Mouse (Mus musculus) limb, embryonic 15.5 days (tissue): ENCODE data around the gene Zfp292. TPM values are rescaled to one million over a fixed set of nuclear protein-coding genes. Genes with fewer than 3 reads are reported as not detected.

Experiments
- ATAC-seq: fragments of 200-750 bp; cut with Nextera tagmentation; 2 replicates; pipeline ENCODE4 v1.8.0; 2017; ENCODE audit warnings: low read depth, moderate TSS enrichment; ENCODE audit not compliant: insufficient number of reproducible peaks, low FRiP score, low TSS enrichment
- H3K27ac ChIP-seq: fragments of 300-500 bp; sonication (generic); 2 replicates; pipeline ENCODE4 v1.5.1; 2015; ENCODE audit warnings: moderate library complexity, mild to moderate bottlenecking, inconsistent platforms
- H3K27me3 ChIP-seq: fragments of 300-500 bp; sonication (generic); 2 replicates; pipeline ENCODE4 v1.6.1; 2015; ENCODE audit warnings: inconsistent platforms
- H3K36me3 ChIP-seq: fragments of 300-500 bp; sonication (generic); 2 replicates; pipeline ENCODE4 v1.6.1; 2015; ENCODE audit warnings: inconsistent platforms
- H3K4me1 ChIP-seq: fragments of 300-500 bp; sonication (generic); 2 replicates; pipeline ENCODE4 v1.6.1; 2015; ENCODE audit warnings: inconsistent platforms
- H3K4me2 ChIP-seq: fragments of 300-500 bp; sonication (generic); 2 replicates; pipeline ENCODE4 v1.6.1; 2015; ENCODE audit warnings: mild to moderate bottlenecking, inconsistent platforms
- H3K4me3 ChIP-seq: fragments of 300-500 bp; sonication (generic); 2 replicates; pipeline ENCODE4 v1.5.1; 2015; ENCODE audit warnings: mild to moderate bottlenecking, inconsistent platforms
- H3K9ac ChIP-seq: fragments of 300-500 bp; sonication (generic); 2 replicates; pipeline ENCODE4 v1.6.1; 2015; ENCODE audit warnings: inconsistent platforms
- H3K9me3 ChIP-seq: fragments of 300-500 bp; sonication (generic); 2 replicates; pipeline ENCODE4 v1.6.1; 2016; ENCODE audit warnings: inconsistent platforms
- WGBS: fragments of 180-500 bp; shearing (Covaris S2); methylation state at CpG from one replicate; pipeline ENCODE4 v1.1.7; 2015; 5-methylcytosine and 5-hydroxymethylcytosine counted together
- polyA plus RNA-seq: library from polyadenylated mRNA; unstranded; fragments of >200 nt; fragmentation: Nextera tagmentation; extraction: Ambion mirVana; gene quantifications from 2 replicates; pipeline ENCODE4 v1.2.1, GENCODE M21; 2015

The Zfp292 gene
- polyA plus RNA-seq, 1 experiment from 2014 or later = 17.4 TPM

- 87% methylated on average over 10 of the region's 10 CpGs for WGBS
- Histone ChIP-seq H3K9me3 (no peaks in the 10 kb centered on the region), H3K9ac (no peak overlapping the region), H3K27ac (no peak overlapping the region), H3K27me3 (no peaks in the 10 kb centered on the region), H3K4me2 (peak overlapping the region; percentile 68), H3K36me3 (peaks cover 15% of the 10 kb centered on the region), H3K4me1 (peaks cover 10% of the 10 kb centered on the region), H3K4me3 (peak overlapping the region; percentile 94)
- no peak for ATAC-seq
Measured at GRCm38 (mm10) chr4:34880921-34881650, 1.7 kb downstream of the Zfp292 start.

GRCm38 (mm10) chr4:34874234-34874633, 8.5 kb downstream of the Zfp292 start:
- WGBS = 49% methylated on average over 1 of the region's 1 CpGs
- no peak overlapping the region for H3K4me3 ChIP-seq
- no peaks in the 10 kb centered on the region for H3K4me1 ChIP-seq
- no peak overlapping the region for H3K4me2 ChIP-seq
- H3K27ac ChIP-seq = no peak overlapping the region
- H3K27me3 ChIP-seq = no peaks in the 10 kb centered on the region
- ATAC-seq = no peak
- H3K9me3 ChIP-seq = no peaks in the 10 kb centered on the region
- H3K9ac ChIP-seq = no peak overlapping the region
- H3K36me3 ChIP-seq = peaks cover 15% of the 10 kb centered on the region

- Histone ChIP-seq H3K4me2 (no peak overlapping the region), H3K4me3 (no peak overlapping the region), H3K27ac (no peak overlapping the region), H3K9me3 (no peaks in the 10 kb centered on the region), H3K36me3 (peaks cover 8% of the 10 kb centered on the region; the same call in 1 of the 2 replicates), H3K4me1 (no peaks in the 10 kb centered on the region), H3K9ac (no peak overlapping the region), H3K27me3 (no peaks in the 10 kb centered on the region)
- WGBS = 82% methylated on average over 4 of the region's 4 CpGs
- ATAC-seq = no peak
Measured at GRCm38 (mm10) chr4:34872896-34873495, 9.8 kb downstream of the Zfp292 start.

GRCm38 (mm10) chr4:34869813-34870212, 12.9 kb downstream of the Zfp292 start:
- H3K4me1 ChIP-seq = no peaks in the 10 kb centered on the region

GRCm38 (mm10) chr4:34861438-34861837, 21.3 kb downstream of the Zfp292 start:
- Histone ChIP-seq H3K9ac (no peak overlapping the region), H3K4me2 (no peak overlapping the region), H3K9me3 (no peaks in the 10 kb centered on the region), H3K36me3 (no peaks in the 10 kb centered on the region), H3K4me1 (0 out of 2 replicates have a peak, but pooled peaks cover 3% of the 10 kb centered on the region), H3K27me3 (no peaks in the 10 kb centered on the region), H3K4me3 (no peak overlapping the region), H3K27ac (no peak overlapping the region)
- ATAC-seq = no peak
- WGBS = 80% methylated on average over 3 of the region's 3 CpGs

More at GRCm38 (mm10) chr4:34869813-34870212, 12.9 kb downstream of the Zfp292 start:
- H3K27me3 ChIP-seq = no peaks in the 10 kb centered on the region
- H3K4me2 ChIP-seq = no peak overlapping the region
- H3K36me3 ChIP-seq = no peaks in the 10 kb centered on the region
- 82% methylated on average over 3 of the region's 3 CpGs for WGBS
- no peak overlapping the region for H3K27ac ChIP-seq
- no peak for ATAC-seq
- H3K9ac ChIP-seq = no peak overlapping the region
- H3K4me3 ChIP-seq = no peak overlapping the region
- H3K9me3 ChIP-seq = no peaks in the 10 kb centered on the region

GRCm38 (mm10) chr4:34859416-34859815, 23.3 kb downstream of the Zfp292 start:
- Histone ChIP-seq H3K27ac (no peak overlapping the region), H3K4me1 (0 out of 2 replicates have a peak, but pooled peaks cover 3% of the 10 kb centered on the region), H3K4me2 (no peak overlapping the region), H3K4me3 (no peak overlapping the region), H3K36me3 (peaks cover 2% of the 10 kb centered on the region), H3K27me3 (no peaks in the 10 kb centered on the region), H3K9me3 (no peaks in the 10 kb centered on the region), H3K9ac (no peak overlapping the region)
- no peak for ATAC-seq
- WGBS = 82% methylated on average over 3 of the region's 3 CpGs

- H3K36me3 ChIP-seq = peaks cover 7% of the 10 kb centered on the region
- H3K27me3 ChIP-seq = no peaks in the 10 kb centered on the region
- 84% methylated on average over 3 of the region's 3 CpGs for WGBS
- ATAC-seq = no peak
- H3K4me1 ChIP-seq = 0 out of 2 replicates have a peak, but pooled peaks cover 3% of the 10 kb centered on the region
- no peaks in the 10 kb centered on the region for H3K9me3 ChIP-seq
- no peak overlapping the region for H3K4me2 ChIP-seq
- no peak overlapping the region for H3K9ac ChIP-seq
- no peak overlapping the region for H3K4me3 ChIP-seq
- H3K27ac ChIP-seq = 0 out of 2 replicates have a peak overlapping the region, but pooled peaks have one; percentile 17
Measured at GRCm38 (mm10) chr4:34858903-34859302, 23.9 kb downstream of the Zfp292 start.

- no peak for ATAC-seq
- H3K27me3 ChIP-seq = no peaks in the 10 kb centered on the region
- no peak overlapping the region for H3K4me3 ChIP-seq
- peaks cover 23% of the 10 kb centered on the region for H3K36me3 ChIP-seq
- H3K4me2 ChIP-seq = no peak overlapping the region
- 0 out of 2 replicates have a peak, but pooled peaks cover 3% of the 10 kb centered on the region for H3K4me1 ChIP-seq
- H3K27ac ChIP-seq = no peak overlapping the region
- no peaks in the 10 kb centered on the region for H3K9me3 ChIP-seq
- 34% methylated on average over 1 of the region's 1 CpGs for WGBS
- H3K9ac ChIP-seq = no peak overlapping the region
Measured at GRCm38 (mm10) chr4:34855966-34856365, 26.8 kb downstream of the Zfp292 start.

- H3K36me3 ChIP-seq = peaks cover 26% of the 10 kb centered on the region
- WGBS = 93% methylated on average over 7 of the region's 7 CpGs
- ATAC-seq = no peak
- H3K4me3 ChIP-seq = no peak overlapping the region
- H3K9ac ChIP-seq = no peak overlapping the region
- H3K27ac ChIP-seq = no peak overlapping the region
- no peaks in the 10 kb centered on the region for H3K27me3 ChIP-seq
- no peaks in the 10 kb centered on the region for H3K4me1 ChIP-seq
- no peak overlapping the region for H3K4me2 ChIP-seq
- H3K9me3 ChIP-seq = no peaks in the 10 kb centered on the region
Measured at GRCm38 (mm10) chr4:34852051-34852450, 30.7 kb downstream of the Zfp292 start.

GRCm38 (mm10) chr4:34850156-34850555, 32.6 kb downstream of the Zfp292 start:
- 89% methylated on average over 2 of the region's 2 CpGs for WGBS

GRCm38 (mm10) chr4:34847679-34848309, 35.0 kb downstream of the Zfp292 start:
- no peak overlapping the region for H3K4me2 ChIP-seq
- no peak overlapping the region for H3K27ac ChIP-seq
- H3K27me3 ChIP-seq = no peaks in the 10 kb centered on the region
- WGBS = 86% methylated on average over 6 of the region's 6 CpGs
- no peak for ATAC-seq
- no peak overlapping the region for H3K9ac ChIP-seq
- H3K4me3 ChIP-seq = no peak overlapping the region
- no peaks in the 10 kb centered on the region for H3K9me3 ChIP-seq
- H3K4me1 ChIP-seq = peaks cover 10% of the 10 kb centered on the region
- H3K36me3 ChIP-seq = peaks cover 13% of the 10 kb centered on the region

More at GRCm38 (mm10) chr4:34850156-34850555, 32.6 kb downstream of the Zfp292 start:
- ATAC-seq = no peak
- no peak overlapping the region for H3K27ac ChIP-seq
- H3K4me2 ChIP-seq = no peak overlapping the region
- H3K9ac ChIP-seq = no peak overlapping the region
- no peak overlapping the region for H3K4me3 ChIP-seq
- no peaks in the 10 kb centered on the region for H3K4me1 ChIP-seq
- no peaks in the 10 kb centered on the region for H3K9me3 ChIP-seq
- no peaks in the 10 kb centered on the region for H3K27me3 ChIP-seq
- H3K36me3 ChIP-seq = peaks cover 26% of the 10 kb centered on the region

- Histone ChIP-seq H3K4me1 (peaks cover 10% of the 10 kb centered on the region), H3K9me3 (no peaks in the 10 kb centered on the region), H3K36me3 (no peaks in the 10 kb centered on the region), H3K4me3 (no peak overlapping the region), H3K27ac (no peak overlapping the region), H3K9ac (no peak overlapping the region), H3K4me2 (no peak overlapping the region), H3K27me3 (no peaks in the 10 kb centered on the region)
- no peak for ATAC-seq
- 93% methylated on average over 1 of the region's 1 CpGs for WGBS
Measured at GRCm38 (mm10) chr4:34843839-34844238, 38.9 kb downstream of the Zfp292 start.
